ENCODE assay signal across 7 mouse cellular contexts in the genomic region with DNA sequence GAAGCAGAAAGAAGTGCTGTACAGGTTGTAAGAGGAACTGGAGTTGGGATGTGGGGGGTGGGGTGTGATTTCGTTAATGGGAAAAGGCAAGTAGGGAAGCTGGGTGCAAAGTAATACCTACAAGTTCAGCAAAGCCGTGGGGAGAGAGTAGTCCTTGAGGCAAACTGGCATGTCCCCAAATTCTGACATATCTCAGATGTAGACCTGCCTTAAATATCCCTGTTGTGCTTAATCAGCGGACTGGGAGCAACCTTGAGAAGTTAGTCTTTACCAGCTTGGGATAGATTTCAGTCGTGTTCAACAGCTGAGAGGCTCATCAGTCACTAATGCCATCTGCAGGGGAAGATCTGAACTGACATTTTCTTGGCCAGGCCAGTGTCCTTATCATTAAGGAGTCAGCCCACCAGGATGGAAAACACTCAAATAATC. TPM values are rescaled to one million over a fixed set of nuclear protein-coding genes. Genes with fewer than 3 reads are reported as not detected.
DNase-seq lines count a peak whose midpoint lies in the region; ATAC-seq and TF ChIP-seq lines count a peak whose summit lies in the region.

No protein-coding gene starts in this region.

- H3K9ac ChIP-seq in ES-E14 (ENCODE audit: insufficient read depth, low read depth, low read length, poor library complexity, severe bottlenecking): no peak overlapping the region
- peak overlapping the region; percentile 53; the same call in 1 of the 2 replicates for H3K9ac ChIP-seq in heart, embryonic 15.5 days

- no peaks in the 10 kb centered on the region for H3K27me3 ChIP-seq in heart, embryonic 15.5 days

- DNase-seq in CD4-positive, CD25-positive, alpha-beta regulatory T cell, adult 2 months (ENCODE audit: low read depth, low spot score): peak; percentile 80
- DNase-seq in ES-E14 (ENCODE audit: low read depth, low spot score): no peak
- DNase-seq in kidney, postnatal 14 days: peak; percentile 48
- peak; percentile 51 to 59 for DNase-seq in spleen, postnatal 36 days (ENCODE audit: low spot score in 2 of 2)

- peaks cover 4% of the 10 kb centered on the region in 2 experiments; a peak in 2 of 4 replicates for H3K4me1 ChIP-seq in ES-E14 (ENCODE audit: control insufficient read depth in 2 of 2, insufficient read depth in 2 of 2, low read length in 2 of 2, poor library complexity in 1 of 2)
- H3K4me1 ChIP-seq in cortical plate, adult 2 months (ENCODE audit: control insufficient read depth, insufficient read depth, low read length): peaks cover 12% of the 10 kb centered on the region; the same call in 1 of the 2 replicates
- peaks cover 26% of the 10 kb centered on the region for H3K4me1 ChIP-seq in heart, embryonic 15.5 days (replicated peaks)

- in situ Hi-C loops in ES-E14 (cut with MboI; ENCODE audit: low sequenced_read_pairs in 2 of 2, unreplicated experiment in 2 of 2): no loop called here

- no peaks in the 10 kb centered on the region for H3K36me3 ChIP-seq in ES-E14 (ENCODE audit: control insufficient read depth, insufficient read depth, low read length, poor library complexity, severe bottlenecking)
- H3K36me3 ChIP-seq in heart, embryonic 15.5 days: no peaks in the 10 kb centered on the region

- no peak overlapping the region for H3K27ac ChIP-seq in ES-E14 (ENCODE audit: insufficient read depth, low read depth, low read length, poor library complexity, severe bottlenecking)
- H3K27ac ChIP-seq in cortical plate, adult 2 months (ENCODE audit: insufficient read depth, low read length): peak overlapping the region; percentile 62; the same call in 1 of the 2 replicates
- H3K27ac ChIP-seq in heart, embryonic 15.5 days: peak overlapping the region; percentile 99

- no peak for TF ChIP-seq POLR2A in cortical plate, adult 2 months (IDR thresholded peaks at IDR 0.05; ENCODE audit: extremely low read depth, insufficient read depth, low read length)

- H3K4me3 ChIP-seq in ES-E14 (ENCODE audit: insufficient read depth in 1 of 2, low read depth in 1 of 2, low read length in 2 of 2, poor library complexity in 1 of 2, severe bottlenecking in 1 of 2): peak overlapping the region; percentile 91 to 92
- peak overlapping the region; percentile 90 for H3K4me3 ChIP-seq in cortical plate, adult 2 months (ENCODE audit: insufficient read depth, low read length)
- H3K4me3 ChIP-seq in heart, embryonic 15.5 days: peak overlapping the region; percentile 94; the same call in 1 of the 2 replicates

- no peak for ATAC-seq in heart, embryonic 15.5 days (replicated peaks; ENCODE audit: insufficient number of reproducible peaks, insufficient read depth, low FRiP score, low read depth)
- ATAC-seq in megakaryocyte progenitor cell, adult 5-6 weeks (replicated peaks; ENCODE audit: poor library complexity): peak; percentile 38

- H3K9me3 ChIP-seq in ES-E14 (ENCODE audit: control insufficient read depth, insufficient read depth, low read depth, low read length): no peaks in the 10 kb centered on the region
- H3K9me3 ChIP-seq in heart, embryonic 15.5 days (replicated peaks): no peaks in the 10 kb centered on the region

- WGBS in heart, embryonic 15.5 days: 8% methylated on average over 4 of the region's 4 CpGs

- TF ChIP-seq CTCF in cortical plate, adult 2 months (IDR thresholded peaks at IDR 0.05; ENCODE audit: extremely low read depth, insufficient read depth, low read length): peak; percentile 36; the same call in 1 of the 2 replicates

- peak overlapping the region; percentile 70 for H3K4me2 ChIP-seq in heart, embryonic 15.5 days

TF ChIP-seq in ES-E14, 5 proteins besides CTCF, POLR2A, EP300 and RAD21:
- no peak for TF ChIP-seq HCFC1 (IDR thresholded peaks at IDR 0.05; ENCODE audit: borderline replicate concordance, insufficient read depth, low read length)
- no peak for TF ChIP-seq CHD2 (IDR thresholded peaks at IDR 0.05; ENCODE audit: low read depth, low read length)
- no peak for TF ChIP-seq ZNF384 (IDR thresholded peaks at IDR 0.05; ENCODE audit: low read depth, low read length)
- TF ChIP-seq ZC3H11A (IDR thresholded peaks at IDR 0.05; ENCODE audit: borderline replicate concordance, low read depth, low read length): no peak
- TF ChIP-seq MAFK (IDR thresholded peaks at IDR 0.05; ENCODE audit: insufficient read depth, low read depth, low read length): no peak

RNA-seq across cellular contexts. Expression of gene Scarb2, which starts 0.3 kb away (rescaled TPM):
- 39.0 and 89.0 TPM in 2 replicates for total RNA-seq in ES-E14 (2012; rRNA removed)
- polyA plus RNA-seq in cortical plate, adult 2 months (2012; rRNA removed): 63.7 and 66.4 TPM in 2 replicates
- polyA plus RNA-seq in heart, embryonic 15.5 days (2015; fragmentation: Nextera tagmentation; extraction: Ambion mirVana): 14.9 and 17.3 TPM in 2 replicates
- 27.0 and 30.0 TPM in 2 replicates for total RNA-seq in megakaryocyte progenitor cell, adult 5-6 weeks (2015)
- 40.4 and 44.8 TPM in 2 replicates for total RNA-seq in megakaryocyte progenitor cell, adult 5-6 weeks (2017)

RNA-seq across cellular contexts. Expression of gene Fam47e, which starts 48.6 kb away (rescaled TPM):
- not detected in 2 replicates for total RNA-seq in ES-E14 (2012; rRNA removed)
- 0.53 and 0.84 TPM in 2 replicates for polyA plus RNA-seq in cortical plate, adult 2 months (2012; rRNA removed)
- 0.09 and 0.27 TPM in 2 replicates for polyA plus RNA-seq in heart, embryonic 15.5 days (2015; fragmentation: Nextera tagmentation; extraction: Ambion mirVana)
- total RNA-seq in megakaryocyte progenitor cell, adult 5-6 weeks (2015): not detected in 2 replicates
- not detected in 2 replicates for total RNA-seq in megakaryocyte progenitor cell, adult 5-6 weeks (2017)
